Mouse (Mus musculus): ENCODE results near the gene Cnp.
A peak's percentile ranks its signal among the peaks of the same experiment; 100 is the strongest.
"Not testable (repeated sequence)": the region's sequence is repeated elsewhere in the genome, so short reads cannot be mapped to it uniquely, and the experiment has no call there.

The Cnp gene

DNA sequence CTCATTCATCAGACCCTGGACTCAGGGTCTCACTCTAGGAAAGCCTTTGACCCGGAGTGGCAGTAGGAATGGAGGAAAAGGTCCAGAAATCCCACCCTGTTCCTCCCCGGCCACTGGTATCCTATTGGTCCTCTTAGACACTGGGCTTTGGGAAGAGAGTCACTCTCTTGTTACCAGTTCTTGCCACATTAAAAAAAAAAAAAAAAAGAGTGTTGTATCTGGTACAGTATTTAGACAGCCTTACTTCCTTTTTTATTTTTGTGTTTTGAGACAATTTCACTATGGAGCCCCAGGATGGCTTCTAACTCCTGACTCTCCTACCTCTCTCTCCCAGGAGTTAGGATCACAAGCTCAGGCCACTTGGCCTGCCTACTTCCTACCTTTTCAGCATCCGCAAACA is 17.1 kb upstream of the Cnp start:
- DNase-seq = no peak

DNA sequence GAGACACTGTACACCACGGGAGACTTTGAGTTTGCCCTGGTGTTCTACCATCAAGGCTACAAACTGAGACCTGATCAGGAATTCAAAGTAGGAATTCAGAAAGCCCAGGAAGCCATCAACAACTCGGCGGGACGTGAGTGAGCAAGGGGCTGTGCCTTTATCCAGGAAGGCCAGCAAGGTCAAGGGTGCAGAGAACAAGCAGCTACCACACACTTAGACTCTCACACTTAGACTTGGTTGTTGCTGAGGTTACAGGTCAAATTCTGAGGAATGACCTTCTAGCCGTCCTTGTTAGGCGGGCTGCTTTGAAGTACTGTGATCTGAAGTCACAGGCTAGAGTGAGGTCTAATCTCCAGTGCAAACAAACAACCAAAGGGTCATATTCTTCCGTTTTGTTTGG is 15.2 kb upstream of the Cnp start:
- no peak for DNase-seq

DNA sequence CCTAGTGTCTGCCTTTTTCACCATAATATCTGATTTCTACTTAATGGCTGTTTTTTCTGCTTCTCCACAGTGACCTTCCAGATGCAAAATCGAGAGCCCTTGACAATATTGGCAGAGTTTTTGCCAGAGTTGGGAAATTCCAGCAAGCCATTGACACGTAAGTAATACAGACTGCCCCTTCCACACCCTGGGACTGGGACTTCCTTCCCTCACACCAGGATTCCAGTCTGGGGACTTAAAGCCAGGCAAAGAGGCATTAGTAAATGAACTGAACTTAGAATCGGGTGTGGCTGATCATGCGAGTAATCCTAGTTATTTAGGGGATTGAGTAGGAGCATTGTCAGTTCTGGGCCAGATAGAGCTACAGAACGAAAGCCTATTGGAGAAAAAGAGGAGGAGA is 13.0 kb upstream of the Cnp start:
- no peak for DNase-seq

DNA sequence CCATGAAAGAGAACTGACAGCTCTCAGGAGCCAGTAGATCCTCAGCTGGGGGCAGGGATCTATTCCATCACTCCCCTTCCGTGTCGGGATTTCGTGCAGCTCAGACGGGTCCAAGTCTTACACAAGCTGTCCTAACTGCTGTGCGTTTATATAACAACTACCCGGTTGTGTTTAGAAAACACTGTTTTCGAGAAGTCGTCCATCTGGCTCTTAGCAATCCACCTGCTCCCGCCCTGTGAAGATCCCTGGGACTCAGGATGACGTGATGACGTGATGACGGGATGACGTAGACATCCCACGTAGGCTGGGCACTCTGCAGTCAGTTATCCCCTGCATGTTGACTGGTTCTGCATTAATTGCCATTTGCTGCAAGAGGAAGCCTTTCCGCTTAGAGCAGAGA is 10.4 kb upstream of the Cnp start:
- no peak for DNase-seq

DNA sequence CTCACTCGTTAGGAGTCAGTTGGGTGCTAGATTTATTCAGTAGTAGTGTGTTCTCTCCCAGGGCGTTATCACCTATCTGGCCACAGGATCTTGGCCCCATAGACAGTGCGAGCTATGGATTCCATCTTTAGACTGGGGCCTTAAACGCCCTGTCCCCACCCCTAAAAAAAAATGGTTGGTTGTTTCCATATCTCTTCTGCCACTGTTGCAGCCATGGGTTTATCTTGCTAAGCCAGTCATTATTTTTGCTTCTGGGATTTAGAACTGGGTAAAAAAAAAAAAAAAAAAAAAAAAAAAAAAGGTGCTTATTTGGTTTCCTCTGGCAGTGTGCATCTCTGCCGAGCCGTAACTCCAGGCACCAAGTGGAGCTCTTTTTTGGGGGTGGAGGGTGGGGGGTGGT is 10.0 kb upstream of the Cnp start:
- no peak for DNase-seq

DNA sequence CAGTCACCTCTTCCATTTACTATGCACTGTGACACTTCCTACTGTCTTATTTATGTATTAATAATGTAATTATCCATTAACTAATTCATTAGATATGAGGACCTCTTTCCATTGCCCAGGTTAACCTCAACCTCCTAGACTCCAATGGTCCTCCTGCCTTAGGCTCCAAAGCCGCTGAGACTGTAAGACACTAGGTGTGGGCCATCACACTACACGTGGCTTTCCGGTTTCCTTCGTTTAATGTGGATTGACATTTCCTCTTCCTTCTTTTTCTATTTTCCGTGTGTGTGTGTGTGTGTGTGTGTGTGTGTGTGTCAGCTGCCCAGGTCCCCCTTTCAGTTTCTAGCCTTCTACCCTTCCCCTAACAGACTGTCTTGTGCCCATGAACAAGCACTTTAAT is 7.5 kb upstream of the Cnp start:
- no peak for DNase-seq

DNA sequence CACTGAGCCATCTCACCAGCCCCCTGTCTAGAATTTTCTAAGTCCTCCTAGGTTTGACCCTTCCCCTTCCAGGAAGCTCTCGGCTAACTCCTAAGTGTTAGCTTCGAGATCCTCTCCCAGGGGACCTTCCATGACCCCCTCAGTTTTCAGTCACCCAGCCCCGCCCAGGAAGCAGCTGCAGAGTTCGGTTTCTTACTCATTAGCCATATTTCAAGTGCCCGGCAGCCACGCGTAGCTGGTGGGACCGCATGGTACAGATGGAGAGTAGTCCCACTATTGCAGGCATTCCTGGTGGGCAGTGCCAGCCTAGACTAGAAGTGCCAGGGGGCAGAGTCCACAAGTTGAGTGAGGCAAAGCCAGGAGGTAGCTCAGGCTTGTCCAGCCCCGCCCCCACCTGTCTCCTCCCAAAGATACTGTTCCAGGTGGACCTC is 6.9 kb upstream of the Cnp start:
- DNase-seq = no peak

DNA sequence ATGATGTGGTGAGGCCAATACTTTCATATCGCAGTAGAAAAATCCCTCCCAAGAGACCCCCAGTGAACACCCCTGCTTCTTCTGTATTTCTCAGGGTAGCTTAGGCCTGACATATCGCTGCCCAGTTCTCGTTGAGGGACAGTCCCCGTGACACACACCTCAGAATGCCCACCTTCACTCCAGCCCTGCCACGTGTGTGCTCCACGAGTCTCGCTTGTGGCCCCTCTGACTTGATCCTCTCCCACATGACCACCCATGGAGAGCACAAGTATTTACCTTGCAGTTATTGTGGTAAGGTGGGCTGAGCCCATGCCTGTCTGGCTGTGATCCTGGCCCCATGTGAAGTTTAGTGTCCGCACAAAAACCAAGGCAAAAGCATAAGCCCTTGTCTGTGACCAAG is 6.0 kb upstream of the Cnp start:
- DNase-seq = no peak

DNA sequence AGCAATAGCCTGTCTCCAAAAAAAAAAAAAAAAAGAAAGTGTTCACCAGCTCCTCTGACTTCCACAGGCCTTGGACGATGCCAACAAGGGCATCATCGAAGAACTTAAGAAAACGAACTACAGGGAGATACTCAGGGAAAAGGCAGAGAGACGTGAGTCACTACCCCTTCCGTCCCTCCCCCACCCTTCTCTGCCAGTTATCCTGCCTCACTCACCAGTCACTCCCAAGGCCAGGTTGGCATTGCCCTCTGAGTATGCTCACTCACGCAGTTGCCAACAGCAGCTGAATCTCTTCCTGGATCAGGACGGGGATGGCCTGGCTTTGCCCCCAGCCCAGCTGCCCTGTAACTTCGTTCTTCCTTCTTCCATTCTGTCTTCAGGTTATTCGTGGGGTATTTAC is 4.9 kb upstream of the Cnp start:
- DNase-seq = no peak

DNA sequence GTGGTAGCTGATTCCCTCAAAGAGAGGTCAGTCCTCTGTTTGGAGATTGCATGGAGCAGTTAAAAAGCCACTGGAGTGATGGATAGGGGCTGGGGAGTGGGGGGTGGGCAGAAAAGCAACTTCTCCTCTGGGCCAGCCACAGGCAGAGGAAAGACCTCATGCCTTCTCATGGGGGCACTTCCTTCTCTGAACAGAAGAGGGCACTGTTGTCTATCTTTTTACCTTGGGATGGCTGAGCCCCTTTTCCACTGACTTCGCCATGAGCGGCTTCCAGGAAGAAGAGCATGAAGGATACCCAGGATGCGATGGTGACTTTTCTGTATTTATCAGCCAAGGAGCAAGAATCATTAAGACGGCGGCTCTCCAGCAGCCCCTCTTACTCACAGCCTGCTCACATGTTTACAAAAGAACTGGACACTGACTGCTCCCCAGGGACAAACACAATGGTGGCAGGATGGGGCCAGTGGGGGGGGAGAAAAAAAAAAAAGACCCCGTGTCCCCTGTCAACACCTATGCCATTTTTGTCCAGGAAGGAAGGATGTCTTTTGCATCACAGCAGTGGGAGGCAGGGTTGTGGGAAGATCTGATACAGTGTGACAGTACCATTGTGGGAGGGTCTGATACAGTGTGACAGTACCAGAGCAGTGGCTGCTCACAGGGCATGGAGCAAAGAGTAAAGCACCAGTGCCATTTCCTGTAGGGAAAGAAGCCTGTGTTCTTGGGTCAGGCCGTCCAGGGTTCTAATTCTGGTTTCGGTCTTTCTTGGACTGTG is 4.1 kb upstream of the Cnp start:
- peak in 1 of 2 experiments; percentile 68 for DNase-seq

DNA sequence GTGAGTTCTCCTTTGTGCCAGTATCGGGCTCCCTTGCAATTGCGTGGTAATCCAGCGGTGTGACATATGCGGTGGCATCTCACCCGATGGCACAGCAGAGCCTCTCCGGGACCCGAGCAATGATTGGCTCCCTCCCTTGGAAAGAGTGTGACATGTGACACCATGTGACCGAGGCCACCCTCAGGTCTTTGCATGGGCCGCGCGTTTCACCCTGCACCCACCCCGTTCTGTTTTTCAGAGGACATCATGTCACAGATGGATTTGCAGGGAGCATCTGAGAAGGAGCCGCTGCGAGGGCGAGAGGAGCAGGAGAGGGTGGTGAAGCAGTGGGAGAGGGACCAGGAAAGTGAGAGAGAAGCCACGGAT is 3.5 kb upstream of the Cnp start:
- peak in 1 of 2 experiments; percentile 30 for DNase-seq

DNA sequence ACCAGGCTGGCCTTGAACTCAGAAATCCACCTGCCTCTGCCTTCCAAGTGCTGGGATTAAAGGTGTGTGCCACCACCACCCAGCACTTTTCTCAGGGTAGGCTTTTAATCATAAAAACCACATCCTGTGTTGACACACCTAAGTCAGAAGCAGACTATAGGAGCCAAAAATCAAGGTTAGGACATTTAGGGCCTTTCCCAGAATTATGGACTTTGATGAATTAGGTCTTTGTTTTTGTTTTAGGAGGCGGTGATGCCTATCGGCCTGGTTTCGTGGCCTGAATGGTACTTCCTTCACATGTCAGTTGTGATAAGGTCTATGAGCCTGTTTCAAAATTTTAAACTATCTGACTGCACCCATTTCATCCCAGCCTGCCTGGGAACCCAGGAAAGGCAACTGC is 516 bp upstream of the Cnp start:
- no peak for DNase-seq

DNA sequence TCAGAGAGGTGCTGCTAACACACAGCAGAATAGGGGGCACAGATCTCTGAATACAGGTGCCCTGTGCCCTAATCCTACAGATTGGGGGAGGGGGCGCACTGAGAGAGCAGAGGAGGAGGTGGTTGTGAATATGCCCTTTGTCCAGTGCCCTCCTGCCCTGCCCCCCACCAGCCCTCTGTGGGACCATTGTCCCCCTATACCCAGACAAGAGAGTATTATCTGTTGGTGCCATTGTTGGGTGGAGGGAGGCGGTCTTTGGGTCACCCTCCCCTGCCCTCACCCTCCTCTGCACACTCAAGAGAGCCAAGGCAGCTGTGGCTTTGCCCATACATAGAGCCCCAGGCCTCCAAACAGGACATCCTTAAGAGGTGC is 766 bp downstream of the Cnp start:
- peak in 1 of 2 experiments; percentile 37 for DNase-seq

DNA sequence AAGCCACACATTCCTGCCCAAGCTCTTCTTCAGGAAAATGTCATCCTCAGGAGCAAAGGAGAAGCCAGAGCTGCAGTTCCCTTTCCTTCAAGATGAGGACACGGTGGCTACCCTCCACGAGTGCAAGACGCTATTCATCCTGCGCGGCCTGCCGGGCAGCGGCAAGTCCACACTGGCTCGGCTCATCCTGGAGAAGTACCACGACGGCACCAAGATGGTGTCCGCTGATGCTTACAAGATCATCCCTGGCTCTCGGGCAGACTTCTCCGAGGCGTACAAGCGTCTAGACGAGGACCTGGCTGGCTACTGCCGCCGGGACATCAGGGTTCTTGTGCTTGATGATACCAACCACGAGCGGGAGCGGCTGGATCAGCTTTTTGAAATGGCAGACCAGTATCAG is 1.6 kb downstream of the Cnp start:
- no peak for DNase-seq

DNA sequence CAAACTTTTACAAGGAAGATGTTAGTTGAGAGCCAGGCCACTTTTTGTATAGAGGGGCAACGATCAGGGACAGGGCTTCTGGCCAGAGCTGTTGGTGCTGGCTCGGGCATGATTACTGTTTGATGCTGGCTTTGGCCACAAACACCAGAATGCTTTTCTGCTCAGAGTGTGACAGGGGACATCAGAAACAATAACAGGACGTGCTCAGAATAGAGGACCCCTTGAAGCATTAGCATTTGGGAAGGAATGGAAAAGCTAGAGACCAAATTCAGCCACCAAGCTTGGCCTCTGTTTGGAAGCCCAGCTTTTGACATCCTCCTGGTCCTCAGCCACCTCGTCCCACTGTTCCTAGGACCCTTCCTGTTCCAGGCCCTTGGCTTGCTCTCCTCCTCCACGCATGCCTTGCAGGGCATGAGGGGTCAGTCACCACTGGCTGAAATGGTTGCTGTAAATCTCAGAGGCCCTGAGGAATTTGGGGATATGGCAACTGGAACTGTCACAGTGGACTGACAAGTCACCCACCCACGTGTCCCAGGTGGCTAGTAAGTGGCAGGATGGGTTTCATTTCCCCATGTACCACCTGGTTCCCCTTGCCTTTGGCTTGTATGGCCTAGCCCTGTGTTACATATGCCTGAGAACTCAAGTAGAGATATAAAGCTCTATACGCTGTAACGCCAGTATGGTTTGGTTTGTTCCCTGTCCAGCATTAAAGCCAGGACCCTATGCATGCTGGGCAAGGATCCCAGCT is 3.3 kb downstream of the Cnp start:
- DNase-seq = peak in 1 of 2 experiments; percentile 41

DNA sequence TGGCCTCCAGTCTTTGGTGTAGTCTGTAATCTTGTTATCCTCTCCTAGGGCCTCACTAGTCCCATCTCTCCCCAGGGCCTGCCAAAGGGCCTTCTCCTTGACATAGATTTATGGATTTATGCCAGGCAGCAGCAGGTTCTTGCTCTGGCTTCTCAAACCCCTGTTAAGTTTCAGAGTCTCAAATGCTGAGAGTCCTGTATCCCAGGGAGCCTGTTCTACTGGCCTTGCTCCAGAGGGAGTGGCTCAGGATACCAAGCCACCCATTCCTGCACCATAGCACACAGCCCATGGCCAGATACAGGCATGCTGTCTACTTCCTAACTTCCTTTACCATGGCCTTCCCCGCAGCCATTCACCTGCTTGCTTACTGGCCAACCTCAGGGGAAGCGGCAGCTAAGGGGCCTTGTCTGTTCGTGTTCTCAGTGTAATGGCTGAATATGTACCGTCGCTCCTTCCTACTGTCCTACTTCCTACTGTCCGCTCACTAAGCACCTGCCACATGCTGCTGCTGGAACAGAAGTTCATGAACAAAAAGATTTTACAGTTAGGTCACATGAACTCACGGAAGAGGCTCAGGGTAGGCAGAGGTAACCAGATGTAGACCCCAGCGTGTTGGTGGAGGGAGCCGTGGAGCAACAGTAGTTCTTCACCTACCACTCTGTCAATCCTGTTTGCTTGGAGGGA is 4.6 kb downstream of the Cnp start:
- no peak for DNase-seq

DNA sequence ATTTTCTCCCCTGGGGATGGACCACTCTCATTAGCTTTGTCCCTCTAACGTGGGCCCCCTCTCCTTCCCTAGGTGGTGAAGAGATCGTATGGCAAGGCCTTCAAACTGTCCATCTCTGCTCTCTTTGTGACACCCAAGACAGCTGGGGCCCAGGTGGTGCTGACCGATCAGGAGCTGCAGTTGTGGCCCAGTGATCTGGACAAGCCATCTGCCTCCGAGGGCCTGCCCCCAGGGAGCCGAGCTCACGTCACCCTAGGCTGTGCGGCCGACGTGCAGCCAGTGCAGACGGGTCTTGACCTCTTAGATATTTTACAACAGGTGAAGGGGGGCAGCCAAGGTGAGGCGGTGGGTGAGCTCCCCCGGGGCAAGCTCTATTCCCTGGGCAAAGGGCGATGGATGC is 5.6 kb downstream of the Cnp start:
- peak in 1 of 2 experiments; percentile 62 for DNase-seq

DNA sequence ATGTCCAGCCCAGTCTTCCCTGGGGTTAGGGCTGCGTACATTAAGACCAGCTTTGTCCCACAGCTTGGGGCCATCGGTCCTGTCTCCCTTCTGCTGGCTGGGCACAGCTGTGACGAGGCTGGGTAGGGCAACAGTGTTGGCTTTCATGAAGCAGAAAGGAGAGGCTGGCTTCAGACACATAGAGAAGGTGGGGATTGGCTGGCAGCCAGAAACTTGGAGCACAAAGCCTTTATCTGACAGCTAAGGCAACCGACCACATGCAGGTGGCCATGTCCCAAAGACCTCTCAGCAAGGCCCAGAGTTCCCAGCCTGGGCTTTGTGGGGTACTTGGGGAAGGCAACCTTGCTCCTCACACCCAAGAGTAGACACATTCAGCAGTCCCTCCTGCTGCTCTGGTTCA is 7.1 kb downstream of the Cnp start:
- DNase-seq = no peak

DNA sequence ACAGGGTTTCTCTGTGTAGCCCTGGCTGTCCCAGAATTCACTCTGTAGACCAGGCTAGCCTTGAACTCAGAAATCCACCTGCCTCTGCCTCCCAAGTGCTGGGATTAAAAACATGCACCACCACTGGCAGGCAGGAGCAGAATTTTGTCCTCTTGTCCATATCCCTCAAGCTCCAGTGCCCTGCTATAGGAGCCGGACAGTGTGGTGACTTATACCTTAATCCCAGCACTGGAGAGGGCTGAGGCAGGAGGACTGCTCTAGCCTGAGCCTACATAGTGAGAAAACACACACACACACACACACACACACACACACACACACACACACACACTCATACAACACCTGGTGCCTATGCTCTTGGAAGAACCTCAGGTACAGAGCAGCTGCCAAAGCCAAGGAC is 7.7 kb downstream of the Cnp start:
- not testable (repeated sequence) for DNase-seq

DNA sequence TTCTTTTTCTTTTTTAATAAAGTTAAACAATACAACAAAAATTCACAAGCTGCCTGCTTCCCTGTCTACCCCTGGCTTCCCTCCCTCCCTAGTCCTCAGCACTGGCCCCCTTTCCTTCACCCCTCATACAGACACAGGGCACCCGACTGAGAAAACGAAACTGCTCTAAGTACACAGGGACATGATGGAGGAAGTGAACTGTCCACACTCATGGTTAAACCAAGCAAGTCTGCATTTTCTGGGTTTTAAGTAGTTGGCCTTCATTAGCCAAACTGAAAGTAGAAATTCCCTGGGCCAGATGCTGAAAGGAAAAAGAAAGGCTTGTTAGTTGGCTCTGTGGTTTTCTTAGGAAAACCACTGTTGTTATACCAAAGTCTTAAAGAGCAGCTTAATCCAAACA is 8.1 kb downstream of the Cnp start:
- no peak for DNase-seq

DNA sequence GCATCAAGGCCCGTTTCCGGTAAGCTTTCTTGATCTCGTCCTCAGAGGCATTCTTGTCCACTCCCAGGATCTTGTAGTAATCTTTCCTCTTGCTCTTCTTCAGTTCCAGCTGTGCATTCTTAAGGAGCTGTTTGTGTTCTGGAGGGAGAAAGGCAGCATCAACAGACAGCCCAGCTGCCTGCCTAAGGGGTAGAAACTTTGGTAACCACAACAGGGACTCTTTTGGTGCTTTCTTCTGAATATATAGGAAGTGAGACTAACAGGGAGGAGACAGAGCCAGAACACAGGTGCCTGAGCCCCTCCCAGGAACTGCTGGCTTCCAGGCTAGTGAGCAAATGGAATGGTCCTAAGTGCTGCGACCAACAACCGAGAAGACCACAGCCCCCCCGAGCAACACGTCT is 9.9 kb downstream of the Cnp start:
- no peak for DNase-seq

DNA sequence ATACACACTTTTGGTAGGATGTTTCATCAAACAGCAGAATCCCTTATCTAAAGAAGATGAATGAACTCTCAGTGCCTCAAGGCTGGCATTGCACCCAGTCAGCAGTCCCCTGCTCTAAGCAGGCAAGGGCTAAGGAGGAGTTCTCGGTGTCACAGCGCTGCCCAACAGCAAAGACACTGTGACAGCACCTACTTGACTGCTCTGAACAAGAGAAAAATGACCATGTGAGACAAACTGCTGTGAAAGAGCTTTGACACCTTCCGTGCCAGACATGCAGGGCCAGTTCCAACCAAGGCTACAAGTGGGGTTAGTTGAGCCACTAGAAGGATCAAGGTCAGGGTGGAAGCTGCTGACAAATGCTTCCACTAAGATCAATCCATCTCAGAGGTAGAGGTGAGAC is 10.4 kb downstream of the Cnp start:
- no peak for DNase-seq

DNA sequence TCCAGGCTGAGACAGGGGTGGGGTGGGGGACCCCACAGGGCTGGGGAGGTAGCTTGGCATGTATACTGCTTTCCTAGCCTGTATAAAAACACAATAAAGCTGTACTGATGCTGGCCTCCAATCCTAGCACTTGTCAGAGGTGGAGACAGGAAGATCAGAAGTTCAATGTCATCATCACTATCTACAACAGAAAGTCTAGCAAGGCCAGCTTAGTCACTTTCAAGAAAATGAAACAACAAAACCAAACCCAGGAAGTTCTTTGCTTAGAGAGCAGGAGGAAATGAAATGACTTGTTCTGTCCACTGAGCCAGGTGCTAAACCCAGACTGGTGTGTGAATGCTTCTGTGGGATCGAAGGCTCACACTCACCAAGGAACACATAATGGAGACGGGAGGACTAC is 13.8 kb downstream of the Cnp start:
- no peak for DNase-seq

All from spleen, adult 18-20 months (tissue).